Mouse (Mus musculus) lung, adult 2 months (tissue): ENCODE measurements around the gene Scg5.

ENCODE experiments used
- CTCF ChIP-seq: fragments of 200-500 bp; IDR thresholded peaks from 2 replicates; pipeline ENCODE4 v1.5.1; 2011; ENCODE audit warnings: mild to moderate bottlenecking, low read length, control low read depth; ENCODE audit not compliant: insufficient read depth
- POLR2A ChIP-seq: fragments of 200-500 bp; IDR thresholded peaks from 2 replicates; pipeline ENCODE4 v1.6.1; 2011; ENCODE audit warnings: low read depth, mild to moderate bottlenecking, control low read depth, low read length, borderline replicate concordance; ENCODE audit errors: extremely low read depth

- TF ChIP-seq CTCF (no peak), POLR2A (no peak)
These were observed 33.7 kb downstream of the Scg5 start for GRCm38 (mm10) chr2:113795186-113795585.
